Mouse (Mus musculus) cerebellum, adult 2 months (tissue): Measurements from ENCODE around the gene Wt1. TPM values are rescaled to one million over a fixed set of nuclear protein-coding genes. Genes with fewer than 3 reads are reported as not detected.

ENCODE experiments used
- DNase-seq, 2 experiments: peaks; one replicate each; pipeline ENCODE4 v3.0.0; 2021
- H3K27ac ChIP-seq: fragments of 200-500 bp; 2 replicates; pipeline ENCODE4 v1.5.1; 2012; ENCODE audit warnings: low read length, control low read depth, inconsistent platforms; ENCODE audit not compliant: insufficient read depth
- H3K27me3 ChIP-seq: fragments of 200-500 bp; 2 replicates; pipeline ENCODE4 v1.6.1; 2012; ENCODE audit warnings: inconsistent platforms, mild to moderate bottlenecking, low read length, moderate library complexity; ENCODE audit not compliant: control insufficient read depth, insufficient read depth
- H3K4me1 ChIP-seq: fragments of 200-500 bp; 2 replicates; pipeline ENCODE4 v1.6.1; 2011; ENCODE audit warnings: low read length; ENCODE audit not compliant: control insufficient read depth, insufficient read depth
- H3K4me3 ChIP-seq: fragments of 200-500 bp; replicated peaks from 2 replicates; pipeline ENCODE3; 2011; ENCODE audit warnings: mild to moderate bottlenecking, low read depth, low read length, control low read depth; ENCODE audit not compliant: insufficient read depth
- CTCF ChIP-seq: fragments of 200-500 bp; IDR thresholded peaks from 2 replicates; pipeline ENCODE4 v1.5.1; 2011; ENCODE audit warnings: low read depth, mild to moderate bottlenecking, control low read depth, low read length, moderate library complexity, borderline replicate concordance; ENCODE audit not compliant: insufficient read depth
- POLR2A ChIP-seq: fragments of 200-500 bp; IDR thresholded peaks from 2 replicates; pipeline ENCODE4 v1.6.1; 2011; ENCODE audit warnings: low read length, control low read depth, borderline replicate concordance; ENCODE audit not compliant: insufficient read depth
- WGBS: fragments of 180-500 bp; shearing (Covaris S2); methylation state at CpG from one replicate; pipeline ENCODE4 v1.1.7; 2018; 5-methylcytosine and 5-hydroxymethylcytosine counted together
- polyA plus RNA-seq: library from polyadenylated mRNA; depleted of rRNA; stranded (reverse); fragments of >200 nt; gene quantifications from 2 replicates; pipeline ENCODE4 v1.2.3, GENCODE M21; 2012; rRNA removed

Gene Wt1
- polyA plus RNA-seq, 1 experiment: not detected

- DNase-seq: no peak
- Histone ChIP-seq H3K4me1 (no peaks in the 10 kb centered on the region), H3K27ac (no peak overlapping the region), H3K4me3 (no peak overlapping the region), H3K27me3 (no peaks in the 10 kb centered on the region)
- no peak for TF ChIP-seq POLR2A
- TF ChIP-seq CTCF: no peak
- WGBS: 85% methylated on average over 9 of the region's 9 CpGs
Measured at GRCm38 (mm10) chr2:105206563-105207174, 80.3 kb downstream of the Wt1 start.

GRCm38 (mm10) chr2:105212839-105213238 lies 86.5 kb downstream of the Wt1 start:
- H3K27ac ChIP-seq: no peak overlapping the region
- 74% methylated on average over 7 of the region's 7 CpGs for WGBS
- no peaks in the 10 kb centered on the region for H3K4me1 ChIP-seq
- DNase-seq: no peak
- H3K4me3 ChIP-seq: no peak overlapping the region
- TF ChIP-seq CTCF: no peak
- no peak for TF ChIP-seq POLR2A
- H3K27me3 ChIP-seq: no peaks in the 10 kb centered on the region; the same call in 1 of the 2 replicates

GRCm38 (mm10) chr2:105215914-105216313 lies 89.6 kb downstream of the Wt1 start:
- no peak overlapping the region for H3K4me3 ChIP-seq
- TF ChIP-seq POLR2A: no peak
- TF ChIP-seq CTCF: no peak
- whole genome bisulfite sequencing: 79% methylated on average over 8 of the region's 8 CpGs
- DNase-seq: no peak
- H3K27me3 ChIP-seq: no peaks in the 10 kb centered on the region; the same call in 1 of the 2 replicates
- H3K27ac ChIP-seq: no peak overlapping the region
- H3K4me1 ChIP-seq: no peaks in the 10 kb centered on the region

- WGBS: 85% methylated on average over 5 of the region's 5 CpGs
Measured at GRCm38 (mm10) chr2:105219229-105219628, 92.9 kb downstream of the Wt1 start.

GRCm38 (mm10) chr2:105219664-105220063 lies 93.3 kb downstream of the Wt1 start:
- Histone ChIP-seq H3K27me3 (peaks cover 2% of the 10 kb centered on the region; the same call in 1 of the 2 replicates), H3K4me1 (no peaks in the 10 kb centered on the region), H3K4me3 (no peak overlapping the region), H3K27ac (no peak overlapping the region)
- DNase-seq: no peak
- WGBS: 76% methylated on average over 8 of the region's 8 CpGs
- no peak for TF ChIP-seq CTCF
- TF ChIP-seq POLR2A: no peak

More at GRCm38 (mm10) chr2:105219229-105219628, 92.9 kb downstream of the Wt1 start:
- Histone ChIP-seq H3K27me3 (no peaks in the 10 kb centered on the region), H3K27ac (no peak overlapping the region), H3K4me1 (no peaks in the 10 kb centered on the region), H3K4me3 (no peak overlapping the region)
- TF ChIP-seq CTCF: no peak
- TF ChIP-seq POLR2A: no peak
- DNase-seq: no peak

GRCm38 (mm10) chr2:105220738-105221303 lies 94.5 kb downstream of the Wt1 start:
- WGBS: 22% methylated on average over 9 of the region's 9 CpGs
- H3K27ac ChIP-seq: no peak overlapping the region
- peaks cover 2% of the 10 kb centered on the region; the same call in 1 of the 2 replicates for H3K27me3 ChIP-seq
- DNase-seq: no peak
- TF ChIP-seq POLR2A (no peak), CTCF (no peak)
- no peak overlapping the region for H3K4me3 ChIP-seq
- H3K4me1 ChIP-seq: no peaks in the 10 kb centered on the region

Other genes starting within 250 kb of the Wt1 start
- gene Eif3m, start 109.4 kb upstream of the Wt1 start, polyA plus RNA-seq: 92.4 and 94.0 TPM in 2 replicates
- not detected in 2 replicates for gene Gm11060, start 34.5 kb upstream of the Wt1 start, polyA plus RNA-seq
- gene Them7, start 97.8 kb downstream of the Wt1 start, polyA plus RNA-seq: 0.18 and 0.19 TPM in 2 replicates